Mouse (Mus musculus) spleen, adult 2 months (tissue): ENCODE results near the gene Tgif1. TPM values are rescaled to one million over a fixed set of nuclear protein-coding genes. Genes with fewer than 3 reads are reported as not detected.

Source experiments
- DNase-seq, 2 experiments: peaks; one replicate each; pipeline versions ENCODE4 v3.0.0 to v3.0.0-alpha.2; 2012 to 2021; ENCODE audit warnings: low spot score in 2 of 2, low read depth in 1 of 2
- H3K27ac ChIP-seq: fragments of 200-500 bp; 2 replicates; pipeline ENCODE4 v1.5.1; 2012; ENCODE audit warnings: low read length, inconsistent platforms; ENCODE audit not compliant: insufficient read depth
- H3K27me3 ChIP-seq: fragments of 200-500 bp; 2 replicates; pipeline ENCODE4 v1.6.1; 2012; ENCODE audit warnings: mild to moderate bottlenecking, moderate library complexity, low read length, inconsistent platforms; ENCODE audit not compliant: control insufficient read depth, insufficient read depth
- H3K36me3 ChIP-seq: fragments of 200-500 bp; 2 replicates; pipeline ENCODE4 v1.6.1; 2012; ENCODE audit warnings: mild to moderate bottlenecking, low read length, inconsistent platforms; ENCODE audit not compliant: control insufficient read depth, insufficient read depth
- H3K4me1 ChIP-seq: fragments of 200-500 bp; 2 replicates; pipeline ENCODE4 v1.6.1; 2011; ENCODE audit warnings: inconsistent platforms; ENCODE audit not compliant: control insufficient read depth, insufficient read depth, insufficient read length
- H3K4me3 ChIP-seq: fragments of 200-500 bp; 2 replicates; pipeline ENCODE4 v1.5.1; 2011; ENCODE audit warnings: mild to moderate bottlenecking, inconsistent platforms; ENCODE audit not compliant: insufficient read depth, insufficient read length; ENCODE audit errors: extremely low read depth
- CTCF ChIP-seq: fragments of 200-500 bp; IDR thresholded peaks from 2 replicates; pipeline ENCODE4 v1.5.1; 2011; ENCODE audit warnings: mild to moderate bottlenecking, inconsistent platforms; ENCODE audit not compliant: insufficient read depth, insufficient read length, insufficient replicate concordance; ENCODE audit errors: extremely low read depth
- POLR2A ChIP-seq: fragments of 200-500 bp; IDR thresholded peaks from 2 replicates; pipeline ENCODE4 v1.6.1; 2011; ENCODE audit warnings: low read depth, low read length, inconsistent platforms
- WGBS: fragments of 180-500 bp; shearing (Covaris S2); methylation state at CpG from one replicate; pipeline ENCODE4 v1.1.7; 2018; 5-methylcytosine and 5-hydroxymethylcytosine counted together
- polyA plus RNA-seq: library from polyadenylated mRNA; depleted of rRNA; stranded (reverse); fragments of >200 nt; gene quantifications from 2 replicates; pipeline ENCODE4 v1.2.3, GENCODE M21; 2012

Tgif1 gene
- polyA plus RNA-seq, 1 experiment = 22.2 TPM

DNA sequence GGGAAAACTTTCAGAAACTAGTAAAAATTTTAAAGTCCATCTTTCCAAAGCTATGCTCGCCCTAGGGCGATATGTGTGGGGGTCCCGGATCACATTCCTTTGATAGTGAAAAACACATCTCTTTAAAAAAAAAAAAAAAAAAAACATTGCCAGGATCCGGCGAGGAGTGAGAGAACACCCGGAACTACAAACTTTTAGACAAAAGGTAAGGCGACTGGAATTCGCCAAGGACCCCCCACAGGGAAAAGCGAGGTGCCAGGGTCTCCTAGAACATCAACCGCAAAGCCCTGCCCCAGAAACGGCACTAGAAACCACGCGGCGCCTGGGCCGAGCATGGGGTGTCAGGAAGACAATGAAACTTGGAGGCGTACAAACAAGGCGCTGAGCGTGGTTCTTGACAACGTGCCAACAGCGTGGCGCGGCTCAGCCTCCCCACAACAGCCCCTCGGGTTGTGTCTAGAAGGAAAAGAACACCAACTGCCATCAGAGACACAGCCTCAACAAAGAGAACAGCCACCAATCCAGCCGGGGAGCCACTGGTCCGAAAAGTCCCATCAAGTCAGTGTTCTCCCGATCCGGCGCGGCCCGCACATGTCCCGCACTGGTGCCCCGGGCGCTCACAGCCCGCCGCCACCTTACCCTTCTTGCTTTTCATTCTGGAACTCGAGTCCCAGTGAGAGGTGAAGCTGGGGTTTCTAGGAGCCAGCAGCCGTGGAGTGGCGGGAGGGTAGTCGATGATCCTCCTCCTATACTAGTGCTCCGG lies 2.9 kb downstream of the Tgif1 start:
- TF ChIP-seq CTCF (no peak), POLR2A (no peak)
- DNase-seq = peak; percentile 30 to 48
- peaks cover 6% of the 10 kb centered on the region for H3K4me1 ChIP-seq
- H3K27ac ChIP-seq = peak overlapping the region; percentile 88
- H3K4me3 ChIP-seq = peak overlapping the region; percentile 82
- under 1% methylated on average over 40 of the region's 40 CpGs for WGBS
- peaks cover 4% of the 10 kb centered on the region; the same call in 1 of the 2 replicates for H3K36me3 ChIP-seq
- no peaks in the 10 kb centered on the region for H3K27me3 ChIP-seq

DNA sequence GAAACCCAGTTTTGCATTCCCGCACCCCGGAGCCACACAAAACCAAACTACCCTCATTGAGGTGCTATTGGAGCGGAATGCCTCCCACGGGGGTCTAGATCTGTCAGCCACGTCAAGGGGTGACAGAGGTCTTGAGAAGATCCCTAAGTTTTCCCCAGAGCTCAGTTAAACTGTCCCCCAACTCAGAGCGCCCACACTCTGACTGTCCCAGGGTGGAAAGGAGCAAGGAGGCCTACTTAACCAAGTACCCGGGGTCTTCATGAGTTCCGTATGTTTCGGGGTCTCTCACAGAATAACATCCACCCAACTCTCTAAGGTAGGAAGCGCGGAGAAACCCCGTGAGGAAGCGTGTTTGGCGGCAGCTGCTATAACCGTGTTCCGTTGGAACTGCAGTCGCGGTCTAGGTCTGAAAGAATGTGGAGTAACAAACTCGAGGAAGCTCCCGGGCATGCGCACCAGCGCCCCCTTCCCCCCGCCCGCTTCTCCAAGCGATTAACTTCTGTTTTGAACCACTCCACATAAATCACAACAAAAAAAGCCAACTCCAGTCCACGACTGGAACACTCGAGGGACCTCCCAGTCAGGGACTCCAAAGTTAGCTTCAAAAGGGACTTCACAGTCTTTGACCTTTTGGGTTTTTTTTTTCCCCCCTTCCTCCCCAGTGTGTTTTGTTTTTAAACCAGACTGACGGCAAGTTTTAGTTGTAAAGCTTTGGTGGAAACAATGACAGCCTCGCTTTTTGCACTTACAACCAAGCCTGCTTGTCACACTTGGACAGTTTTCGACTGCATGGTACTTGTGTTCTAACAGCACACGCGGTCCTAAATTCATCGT lies 3.7 kb downstream of the Tgif1 start:
- peak overlapping the region; percentile 82 for H3K4me3 ChIP-seq
- DNase-seq = peak; percentile 78 to 80
- peak overlapping the region; percentile 88 for H3K27ac ChIP-seq
- H3K36me3 ChIP-seq = peaks cover 12% of the 10 kb centered on the region
- peaks cover 6% of the 10 kb centered on the region for H3K4me1 ChIP-seq
- WGBS = under 1% methylated on average over 33 of the region's 33 CpGs
- no peaks in the 10 kb centered on the region for H3K27me3 ChIP-seq
- TF ChIP-seq POLR2A (peak; percentile 12), CTCF (no peak)

DNA sequence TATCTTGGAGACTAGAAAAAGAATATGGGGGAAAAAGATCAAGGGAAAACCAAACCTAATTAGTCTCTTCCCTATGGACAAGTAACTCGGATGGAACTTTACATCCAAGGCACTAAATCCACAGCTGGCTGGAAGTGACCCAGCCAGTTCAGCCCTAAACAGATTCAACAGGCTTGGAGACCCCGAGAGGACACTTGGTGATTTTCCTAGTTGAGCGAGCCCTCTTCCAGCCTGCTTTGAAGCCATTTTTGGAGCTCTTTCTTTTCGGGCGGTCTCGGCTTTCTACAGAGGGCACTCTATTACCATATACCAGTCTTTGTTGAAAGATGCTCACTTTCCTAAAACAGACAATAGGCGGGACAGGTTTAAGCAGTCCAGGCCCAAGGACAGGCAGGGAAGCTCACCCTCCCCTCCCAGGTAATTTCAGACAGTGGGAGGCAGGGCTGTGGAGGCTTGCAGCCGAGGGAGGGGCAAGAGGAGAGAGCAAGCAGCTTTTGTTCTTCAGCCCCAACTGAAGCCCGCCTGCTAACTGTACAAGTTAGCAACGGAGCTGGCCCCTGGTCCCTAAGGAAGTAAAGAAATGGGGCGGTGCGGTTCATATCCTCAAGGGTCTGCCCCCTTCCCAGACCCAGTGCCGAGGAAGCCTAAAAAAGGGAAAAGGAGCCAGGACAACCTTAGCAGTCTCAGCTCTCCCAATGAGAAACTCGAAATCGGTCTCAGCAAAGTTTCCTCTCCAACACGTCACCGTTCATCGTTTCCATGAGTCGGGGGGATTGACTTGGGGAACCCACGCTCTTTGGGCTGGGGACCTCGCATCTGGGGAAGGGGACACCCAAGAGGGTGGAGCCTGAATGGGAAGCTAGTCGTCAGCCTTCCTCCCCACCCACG lies 4.6 kb downstream of the Tgif1 start:
- 1% methylated on average over 23 of the region's 23 CpGs for WGBS
- no peaks in the 10 kb centered on the region for H3K27me3 ChIP-seq
- peak overlapping the region; percentile 88 for H3K27ac ChIP-seq
- peaks cover 14% of the 10 kb centered on the region for H3K36me3 ChIP-seq
- no peak for TF ChIP-seq CTCF
- TF ChIP-seq POLR2A = no peak
- peak in 1 of 2 experiments; percentile 25 for DNase-seq
- H3K4me1 ChIP-seq = peaks cover 6% of the 10 kb centered on the region
- H3K4me3 ChIP-seq = peak overlapping the region; percentile 82

DNA sequence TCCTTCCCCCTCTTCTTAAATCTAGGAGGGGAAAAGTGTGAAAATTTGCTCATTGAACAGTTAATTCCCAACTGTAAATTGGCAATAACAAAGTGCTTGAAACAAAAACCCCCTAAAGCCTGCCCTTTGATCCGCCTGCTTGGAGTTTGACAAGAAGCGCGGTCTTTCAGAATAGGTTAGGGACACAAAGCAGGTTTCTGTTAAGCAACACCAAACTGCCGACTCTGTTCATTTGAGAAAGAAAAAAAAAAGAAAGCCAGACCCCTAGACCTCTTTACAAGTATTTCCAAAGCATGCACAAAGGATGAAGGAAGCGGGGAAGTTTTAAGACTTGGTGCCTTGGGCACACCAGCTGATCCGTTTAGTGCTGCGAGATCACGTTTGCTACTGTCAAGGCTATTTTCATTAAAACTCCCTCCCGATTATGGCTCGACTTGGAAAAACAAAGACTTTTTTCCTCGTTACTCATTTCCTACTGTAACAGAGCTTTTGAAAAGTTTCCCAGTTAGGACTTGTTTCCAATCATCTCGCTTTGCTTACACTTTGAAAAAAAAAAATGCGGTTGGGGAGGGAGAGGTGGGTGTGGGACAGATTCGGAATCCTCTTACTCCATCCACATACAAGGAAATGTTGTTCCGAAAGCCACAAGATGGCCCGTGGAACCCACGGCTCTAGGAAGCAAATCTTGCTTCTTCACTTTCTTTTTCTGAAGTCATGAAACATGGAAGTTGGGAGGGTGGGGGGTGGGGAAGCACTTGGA lies 5.4 kb downstream of the Tgif1 start:
- Histone ChIP-seq H3K4me3 (peak overlapping the region; percentile 82), H3K27ac (peak overlapping the region; percentile 12), H3K4me1 (peaks cover 6% of the 10 kb centered on the region; the same call in 1 of the 2 replicates), H3K27me3 (no peaks in the 10 kb centered on the region), H3K36me3 (peaks cover 21% of the 10 kb centered on the region)
- TF ChIP-seq POLR2A = no peak
- no peak for TF ChIP-seq CTCF
- 5% methylated on average over 17 of the region's 17 CpGs for WGBS
- DNase-seq = peak in 1 of 2 experiments; percentile 12

DNA sequence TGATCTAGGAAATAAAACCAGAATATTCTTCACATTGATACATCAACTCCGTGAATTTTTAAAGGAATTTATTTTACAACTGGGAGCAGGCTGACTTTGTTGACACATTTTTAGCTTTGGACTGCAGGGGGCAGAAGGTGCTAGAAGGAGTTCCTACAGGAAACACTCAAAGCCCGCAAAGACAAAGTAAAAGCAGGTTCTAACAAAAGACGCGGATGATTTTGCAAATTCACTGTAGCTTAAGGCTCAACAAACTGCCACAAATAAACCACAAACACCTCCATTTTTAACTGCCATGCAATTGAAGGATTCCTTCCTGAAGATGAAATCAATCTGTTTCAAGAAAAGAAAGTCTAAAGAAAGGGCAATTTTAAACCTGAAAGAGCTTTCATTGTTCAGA lies 6.3 kb downstream of the Tgif1 start:
- Histone ChIP-seq H3K27me3 (no peaks in the 10 kb centered on the region), H3K27ac (no peak overlapping the region), H3K4me1 (0 out of 2 replicates have a peak, but pooled peaks cover 6% of the 10 kb centered on the region), H3K4me3 (no peak overlapping the region), H3K36me3 (peaks cover 25% of the 10 kb centered on the region)
- peak; percentile 64 to 70 for DNase-seq
- 1% methylated on average over 4 of the region's 4 CpGs for WGBS
- TF ChIP-seq CTCF = peak; percentile 37; the same call in 1 of the 2 replicates
- no peak for TF ChIP-seq POLR2A
